ENCODE assay signal across 15 mouse cellular contexts in the genomic region with DNA sequence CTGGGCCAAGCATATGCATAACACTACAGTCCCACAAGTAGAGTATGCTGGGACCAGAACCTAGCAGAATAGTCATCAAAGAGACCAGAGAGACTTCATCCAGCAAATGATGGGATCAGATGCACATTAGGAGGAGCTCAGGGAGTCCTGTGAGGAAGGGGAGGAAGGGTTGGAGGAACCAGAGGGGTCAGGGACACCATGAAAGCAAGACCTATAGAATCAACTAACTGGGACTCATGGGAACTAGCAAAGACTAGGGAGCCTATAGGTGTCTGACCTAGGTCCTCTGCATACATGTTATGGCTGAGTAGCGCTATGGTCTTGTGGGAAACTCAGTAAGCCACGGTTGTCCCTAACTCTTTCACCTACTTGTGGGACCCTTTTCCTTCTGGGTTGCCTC.
"Had no signal": no experiment of that assay in that cellular context is flagged by ENCODE, and none has a peak within 500 bp of the region (broad histone marks: within the 10 kb centered on the region; RNA-seq: fewer than 3 reads in every experiment).

No protein-coding gene starts in this region.

- H3K36me3 ChIP-seq: neural tube, embryonic 15.5 days; stomach, embryonic 15.5 days had no signal

- DNase-seq: retina, postnatal 1 day; right cerebral cortex, adult 18-20 months; right cerebral cortex, postnatal 14 days; right cerebral cortex, postnatal 25 days; right cerebral cortex, postnatal 4 days; spleen, adult 18-20 months; thymus, adult 18-20 months; thymus, adult 2 months; thymus, postnatal 14 days; thymus, postnatal 25 days; thymus, postnatal 36 days; thymus, postnatal 4 days had no signal

- H3K4me3 ChIP-seq: neural tube, embryonic 15.5 days; stomach, embryonic 15.5 days had no signal

- H3K27me3 ChIP-seq: neural tube, embryonic 15.5 days; stomach, embryonic 15.5 days had no signal

- H3K4me1 ChIP-seq: neural tube, embryonic 15.5 days; stomach, embryonic 15.5 days had no signal

- H3K4me2 ChIP-seq: neural tube, embryonic 15.5 days; stomach, embryonic 15.5 days had no signal

- H3K9me3 ChIP-seq: neural tube, embryonic 15.5 days; stomach, embryonic 15.5 days had no signal

- H3K9ac ChIP-seq: neural tube, embryonic 15.5 days; stomach, embryonic 15.5 days had no signal

- H3K27ac ChIP-seq: neural tube, embryonic 15.5 days; stomach, embryonic 15.5 days; stomach, postnatal 0 days had no signal
